Mouse (Mus musculus) MEL (cell line): ENCODE data around the gene Tyw1.

Source experiments
- CTCF ChIP-seq, 3 experiments: IDR thresholded peaks in 2 of 3; conservative IDR thresholded peaks in 1 of 3; 2 replicates each; pipeline ENCODE4 v1.5.1; 2011 to 2012; ENCODE audit warnings: low read length in 3 of 3, low read depth in 2 of 3, mild to moderate bottlenecking in 2 of 3, improper control_type of control experiment in 1 of 3, inconsistent platforms in 1 of 3, mixed read lengths in 1 of 3, moderate library complexity in 1 of 3; ENCODE audit not compliant: control insufficient read depth in 1 of 3, insufficient read depth in 1 of 3, poor library complexity in 1 of 3, severe bottlenecking in 1 of 3
- EP300 ChIP-seq, 2 experiments: IDR thresholded peaks; 2 replicates each; pipeline ENCODE4 v1.6.1; 2011; ENCODE audit warnings: improper control_type of control experiment in 2 of 2, low read length in 2 of 2, low read depth in 1 of 2, mild to moderate bottlenecking in 1 of 2
- ETS1 ChIP-seq: IDR thresholded peaks from 2 replicates; pipeline ENCODE4 v1.6.1; 2012; ENCODE audit warnings: low read depth, mild to moderate bottlenecking, inconsistent platforms, low read length, improper control_type of control experiment, moderate library complexity
- HCFC1 ChIP-seq: IDR thresholded peaks from 2 replicates; pipeline ENCODE4 v1.6.1; 2012; ENCODE audit warnings: low read depth, mild to moderate bottlenecking, inconsistent platforms, low read length, improper control_type of control experiment, moderate library complexity
- MAFK ChIP-seq: IDR thresholded peaks from 2 replicates; pipeline ENCODE4 v1.6.1; 2011; ENCODE audit warnings: low read depth, mild to moderate bottlenecking, low read length, improper control_type of control experiment, borderline replicate concordance
- MAX ChIP-seq: IDR thresholded peaks from 2 replicates; pipeline ENCODE4 v1.6.1; 2011; ENCODE audit warnings: low read length, improper control_type of control experiment
- NELFE ChIP-seq: IDR thresholded peaks from 2 replicates; pipeline ENCODE4 v1.6.1; 2011; ENCODE audit warnings: low read depth, low read length, improper control_type of control experiment
- POLR2A ChIP-seq, 2 experiments: IDR thresholded peaks; 2 replicates each; pipeline ENCODE4 v1.6.1; 2011 to 2012; ENCODE audit warnings: low read length in 2 of 2, mild to moderate bottlenecking in 2 of 2, control low read depth in 1 of 2, improper control_type of control experiment in 1 of 2, low read depth in 1 of 2, moderate library complexity in 1 of 2; ENCODE audit not compliant: control insufficient read depth in 1 of 2, insufficient read depth in 1 of 2, poor library complexity in 1 of 2
- POLR2AphosphoS2 ChIP-seq: IDR thresholded peaks from 2 replicates; pipeline ENCODE4 v1.6.1; 2011; ENCODE audit warnings: low read length, improper control_type of control experiment
- POLR2AphosphoS5 ChIP-seq: IDR thresholded peaks from 2 replicates; pipeline ENCODE4 v1.6.1; 2012; ENCODE audit warnings: low read depth, borderline replicate concordance, mild to moderate bottlenecking, inconsistent platforms, low read length, moderate library complexity, mixed read lengths
- TBP ChIP-seq: IDR thresholded peaks from 2 replicates; pipeline ENCODE4 v1.8.0; 2011; ENCODE audit warnings: low read depth, low read length, improper control_type of control experiment
- ZC3H11A ChIP-seq: IDR thresholded peaks from 2 replicates; pipeline ENCODE4 v1.6.1; 2012; ENCODE audit warnings: low read depth, mild to moderate bottlenecking, inconsistent platforms, low read length, improper control_type of control experiment

DNA sequence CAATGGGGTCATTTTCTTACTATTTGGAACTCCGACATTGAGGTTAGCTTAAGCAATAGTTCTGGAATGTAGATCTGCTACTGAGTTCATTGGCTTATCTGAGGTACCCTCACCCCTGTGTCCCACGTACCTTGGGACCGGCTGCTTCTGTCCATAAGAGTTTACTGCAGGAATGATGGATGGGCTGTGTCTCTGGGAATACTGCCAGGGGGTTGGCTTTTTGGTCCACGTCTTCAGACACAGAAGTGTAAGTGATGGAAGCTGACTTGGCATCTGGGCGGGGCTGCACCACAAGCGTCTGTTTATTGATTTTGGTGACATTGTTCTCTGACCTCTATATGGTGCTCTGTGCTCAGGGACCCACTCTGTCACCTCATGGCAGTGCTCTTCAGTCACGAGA is 55.4 kb downstream of the Tyw1 start:
- TF ChIP-seq NELFE (no peak), CTCF (IDR thresholded peaks at IDR 0.05 in 2 of 3, conservative IDR thresholded peaks at IDR 0.05 in 1 of 3; ENCODE audit: control insufficient read depth in 1 of 3, insufficient read depth in 1 of 3, low read depth in 2 of 3, low read length in 3 of 3, poor library complexity in 1 of 3, severe bottlenecking in 1 of 3) (no peak), POLR2AphosphoS2 (no peak), POLR2A (IDR thresholded peaks at IDR 0.05; ENCODE audit: control insufficient read depth in 1 of 2, insufficient read depth in 1 of 2, low read depth in 1 of 2, low read length in 2 of 2, poor library complexity in 1 of 2) (no peak), POLR2AphosphoS5 (no peak), EP300 (IDR thresholded peaks at IDR 0.05; ENCODE audit: low read depth in 1 of 2, low read length in 2 of 2) (no peak), ZC3H11A (no peak), HCFC1 (no peak), MAFK (no peak), TBP (no peak), MAX (no peak), ETS1 (no peak)
